Mouse (Mus musculus) right cerebral cortex, postnatal 25 days (tissue): ENCODE data around the gene Hus1b.
A peak's percentile ranks its signal among the peaks of the same experiment; 100 is the strongest.

Experiments
- DNase-seq: peaks from one replicate; pipeline ENCODE4 v3.0.0; 2022

Gene Hus1b

GRCm38 (mm10) chr13:30947540-30947939 is at the start of gene Hus1b:
Hus1b (minus strand) TSS chr13:30947759.
- DNase-seq: no peak

GRCm38 (mm10) chr13:30994249-30994858 is 46.8 kb upstream of the Hus1b start:
- no peak for DNase-seq

- peak; percentile 49 for DNase-seq
These were observed 46.3 kb upstream of the Hus1b start for GRCm38 (mm10) chr13:30993819-30994218.

GRCm38 (mm10) chr13:30990233-30990632 is 42.7 kb upstream of the Hus1b start:
- DNase-seq: no peak

GRCm38 (mm10) chr13:30989710-30990109 is 42.2 kb upstream of the Hus1b start:
- DNase-seq: no peak

DNA sequence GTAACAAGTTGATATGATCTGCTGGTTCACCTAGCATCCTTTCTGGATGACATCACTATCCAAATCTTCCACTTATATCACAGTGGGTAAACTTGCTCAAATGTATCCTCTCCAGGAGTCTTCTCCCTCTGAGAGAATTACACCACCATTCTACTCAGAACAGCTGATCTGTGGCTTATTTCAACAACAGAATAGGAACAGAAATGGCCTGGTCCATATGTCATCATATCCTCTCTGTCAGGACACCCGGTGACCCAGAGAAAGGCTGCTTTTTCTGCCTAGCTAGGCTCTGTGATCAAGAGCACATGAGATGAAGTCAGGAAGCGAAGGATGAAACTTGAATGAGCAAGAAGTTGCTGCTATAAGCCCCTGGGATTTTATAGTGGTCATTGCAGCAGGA is 40.1 kb upstream of the Hus1b start:
- DNase-seq: no peak

DNA sequence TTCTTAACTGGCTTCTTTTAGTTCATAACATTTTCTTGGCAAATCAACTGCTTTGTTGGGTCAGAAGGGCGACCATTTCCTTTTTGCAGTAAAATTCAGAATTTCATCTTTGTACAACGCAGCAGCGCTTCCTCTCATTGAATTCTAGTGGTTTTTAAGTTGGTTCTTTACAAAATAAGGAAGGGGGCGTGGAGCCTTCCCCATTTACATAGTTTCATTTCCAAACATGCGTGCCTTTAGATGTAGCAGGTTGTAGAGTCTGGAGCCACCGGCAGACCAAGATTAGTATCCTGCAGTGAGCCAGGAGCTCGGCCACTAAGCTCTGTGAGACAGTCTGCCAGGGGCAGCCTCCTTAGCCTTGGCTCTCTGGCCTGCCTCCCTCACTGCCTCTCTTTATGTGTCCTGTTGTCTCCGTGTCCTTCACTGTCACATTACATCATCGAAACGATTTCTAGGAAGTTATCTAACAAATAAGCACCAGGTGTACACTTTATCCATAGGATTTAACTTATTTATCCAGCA is 39.4 kb upstream of the Hus1b start:
- no peak for DNase-seq

DNA sequence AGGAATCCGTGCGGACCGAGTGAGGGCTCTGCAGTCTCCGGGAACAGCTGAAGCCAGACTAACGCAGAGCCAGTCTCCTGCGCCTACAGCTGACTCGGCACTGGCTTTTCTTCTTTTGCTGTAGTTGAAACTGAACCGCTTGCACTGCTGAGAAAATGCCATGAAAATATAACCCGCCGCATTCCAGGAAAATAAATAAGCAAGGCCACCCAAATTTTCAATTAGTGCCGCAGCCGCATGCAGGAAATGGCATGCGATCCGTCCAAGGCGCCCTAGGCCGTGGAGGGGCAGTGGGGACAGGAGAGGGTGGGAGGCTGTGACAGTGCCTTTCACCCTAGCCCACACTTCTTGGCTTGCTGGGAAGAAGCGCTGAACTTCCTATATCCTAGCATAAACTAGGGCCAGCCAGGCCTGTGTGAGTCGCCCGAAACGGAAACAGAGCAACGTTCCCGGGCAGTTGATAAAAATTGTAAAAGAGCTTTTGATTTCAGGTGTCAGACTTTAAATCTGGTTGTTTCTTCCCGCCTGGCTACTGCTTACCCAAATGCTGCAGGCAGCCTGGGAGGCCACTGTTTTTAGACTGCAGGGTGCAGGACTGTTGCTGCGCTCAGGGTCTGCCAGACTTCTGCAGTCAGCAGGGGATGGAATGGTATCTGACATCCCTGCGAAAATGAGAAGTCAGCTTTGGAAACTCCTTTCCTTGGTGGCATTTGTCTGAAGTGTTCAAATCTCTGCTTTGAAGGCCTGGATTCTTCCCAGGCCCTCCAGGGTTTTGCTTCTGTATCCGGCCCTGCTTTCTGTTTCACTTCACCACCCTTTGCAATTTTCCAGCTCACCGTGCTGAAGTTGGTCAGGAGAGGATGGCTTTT is 38.3 kb upstream of the Hus1b start:
- DNase-seq: peak; percentile 29

GRCm38 (mm10) chr13:30985275-30985597 is 37.7 kb upstream of the Hus1b start:
- no peak for DNase-seq

DNA sequence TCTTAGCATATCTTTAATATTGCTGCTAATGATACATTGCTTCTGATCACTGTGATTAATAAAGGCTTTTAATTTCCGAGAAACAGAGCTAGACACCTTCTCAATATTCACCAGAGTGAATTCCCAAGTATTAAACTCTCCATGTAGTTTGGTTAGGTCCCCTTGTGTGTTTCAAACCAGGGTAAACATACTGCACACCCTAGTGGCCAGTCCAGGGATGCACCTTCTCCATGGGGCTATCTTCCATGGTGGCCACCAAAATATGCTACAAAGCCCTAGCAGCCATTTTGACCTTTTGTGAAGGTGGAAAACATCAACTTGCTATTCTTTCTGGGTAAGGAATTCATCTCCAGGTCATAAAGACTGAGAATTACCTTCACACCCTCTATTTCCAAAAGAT is 34.1 kb upstream of the Hus1b start:
- no peak for DNase-seq

DNA sequence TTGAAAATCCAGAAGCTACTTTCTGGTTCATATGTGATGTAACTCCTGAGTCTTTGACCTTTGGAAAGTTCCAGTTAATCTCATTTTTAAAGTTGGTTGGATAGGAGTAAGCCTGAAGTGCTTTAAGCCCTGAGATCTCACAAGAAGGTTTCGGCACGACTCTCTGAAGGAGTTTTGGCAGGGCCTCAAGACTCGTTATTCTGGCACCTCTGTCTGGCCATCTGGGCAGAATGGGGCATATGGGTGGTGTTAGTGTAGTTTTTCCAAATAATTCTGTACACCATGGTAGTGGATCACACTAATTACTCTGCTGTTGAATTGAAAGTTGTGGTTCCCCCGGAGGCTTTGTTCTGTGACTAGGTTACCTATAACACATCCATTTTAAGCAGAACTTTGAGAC is 30.7 kb upstream of the Hus1b start:
- no peak for DNase-seq

DNA sequence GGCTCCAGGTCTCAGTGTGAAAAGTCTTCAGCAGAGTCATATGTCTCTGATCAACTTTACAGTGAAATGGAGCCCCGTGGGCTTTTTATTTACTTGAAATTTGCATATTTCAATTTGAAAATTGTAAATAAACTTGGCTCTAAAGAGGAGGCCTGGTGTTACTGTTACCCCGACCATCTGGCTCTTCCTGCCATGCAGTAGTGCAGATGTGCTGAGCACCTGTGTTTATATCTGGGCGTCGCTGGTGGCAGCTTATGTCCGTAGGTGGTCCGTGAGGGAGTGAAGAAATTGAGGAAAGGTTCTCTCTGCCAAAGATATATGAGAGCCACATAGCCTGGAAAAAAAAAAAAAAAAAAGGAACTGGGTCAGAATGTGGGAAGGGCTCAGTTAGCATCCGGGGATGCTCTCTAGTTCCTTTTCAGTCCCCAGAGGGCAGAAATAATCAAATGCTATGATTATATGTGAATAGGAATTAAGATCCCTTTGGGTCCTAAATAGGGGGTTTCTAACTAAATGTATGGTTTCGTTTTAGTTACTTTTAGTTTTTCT is 29.1 kb upstream of the Hus1b start:
- DNase-seq: no peak

GRCm38 (mm10) chr13:30974247-30974630 is 26.7 kb upstream of the Hus1b start:
- no peak for DNase-seq

GRCm38 (mm10) chr13:30973501-30974246 is 26.1 kb upstream of the Hus1b start, which contains the start of the genes Exoc2 and Gm5447:
Exoc2 (minus strand) TSS chr13:30974093.
Gm5447 (plus strand) TSS chr13:30974204.
- DNase-seq: peak; percentile 85

DNA sequence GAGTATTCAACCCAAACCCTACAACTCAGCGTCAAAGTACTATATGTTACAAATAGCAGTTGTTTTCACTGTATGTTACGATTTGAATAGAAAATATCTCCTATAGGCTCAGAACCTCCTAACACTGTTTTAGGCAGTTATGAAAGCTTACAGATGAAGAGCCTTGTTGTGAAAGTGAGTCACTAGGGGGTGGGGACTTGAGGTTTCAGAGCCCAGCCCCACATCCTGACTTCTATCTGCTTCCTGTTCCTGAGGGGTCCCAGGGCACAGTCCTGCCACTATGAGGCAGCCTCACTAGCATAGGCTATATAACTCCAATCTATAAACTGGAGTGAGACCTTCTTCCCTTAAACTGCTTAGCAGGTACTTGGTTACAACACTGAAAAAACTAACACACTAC is 24.5 kb upstream of the Hus1b start:
- DNase-seq: no peak

- DNase-seq: no peak
These were observed 23.5 kb upstream of the Hus1b start for GRCm38 (mm10) chr13:30971047-30971446.

GRCm38 (mm10) chr13:30968311-30968710 is 20.8 kb upstream of the Hus1b start:
- DNase-seq: no peak

DNA sequence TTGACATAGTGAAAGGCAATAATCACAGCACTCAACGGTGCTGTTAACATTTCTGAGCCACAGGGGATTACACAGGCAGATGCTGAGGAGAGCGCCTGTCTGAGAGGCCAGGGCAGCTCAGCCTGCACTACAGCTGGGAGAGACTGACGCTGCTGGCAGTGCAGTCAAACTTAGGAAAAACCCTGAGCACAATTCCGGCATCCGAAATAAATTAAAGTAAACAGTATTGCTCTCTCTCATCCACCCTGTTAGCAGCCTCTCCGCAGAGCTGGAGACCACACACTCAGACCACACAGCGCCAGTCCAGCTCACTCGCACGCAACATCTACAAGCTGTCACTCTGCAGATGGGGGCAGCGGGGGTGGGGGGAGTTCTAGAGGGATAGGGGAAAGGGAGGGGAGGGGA is 18.9 kb upstream of the Hus1b start:
- no peak for DNase-seq

- no peak for DNase-seq
These were observed 14.4 kb upstream of the Hus1b start for GRCm38 (mm10) chr13:30961932-30962331.

DNA sequence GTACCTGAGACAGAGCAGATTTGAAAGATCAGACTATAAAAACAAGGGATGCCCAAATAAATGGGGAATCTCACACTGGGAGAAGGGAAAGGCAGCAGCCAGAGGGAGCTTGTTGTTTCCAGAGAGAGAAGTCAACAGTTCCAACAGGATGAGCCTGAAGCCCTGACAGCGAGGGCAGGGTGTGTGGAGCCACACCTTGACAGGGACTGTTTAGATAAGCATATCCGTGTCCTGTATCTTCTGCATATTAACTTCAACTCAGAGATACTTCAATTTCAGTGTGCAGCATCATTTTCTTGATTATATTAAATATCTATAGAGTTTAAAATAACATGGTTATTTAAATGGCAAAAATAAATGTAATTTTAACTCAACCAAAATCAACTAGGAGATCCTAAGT is 13.2 kb upstream of the Hus1b start:
- no peak for DNase-seq

GRCm38 (mm10) chr13:30953580-30953979 is 6.0 kb upstream of the Hus1b start:
- DNase-seq: no peak

DNA sequence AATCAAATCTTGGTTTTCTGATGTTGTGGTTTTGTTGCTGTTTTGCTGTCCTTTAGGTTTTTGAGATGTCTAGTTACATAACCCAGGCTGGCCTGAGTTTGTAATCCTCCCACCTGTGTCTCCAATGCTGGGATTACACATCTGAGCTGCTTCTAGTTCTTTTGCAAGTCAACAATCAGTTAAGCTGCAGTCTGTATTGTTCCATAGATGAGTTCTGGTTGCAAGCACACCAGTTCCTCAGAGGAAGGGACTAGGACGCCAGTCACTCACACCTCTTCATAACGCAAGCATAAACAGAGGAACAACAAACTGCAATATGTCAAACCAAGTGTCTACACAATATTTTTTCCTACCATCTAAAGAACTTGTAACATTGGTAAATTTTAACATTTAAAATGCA is 4.5 kb upstream of the Hus1b start:
- no peak for DNase-seq

- no peak for DNase-seq
These were observed 1.6 kb upstream of the Hus1b start for GRCm38 (mm10) chr13:30949181-30949580.
